Mouse (Mus musculus) left cerebral cortex, adult 11 months (tissue): ENCODE results near the gene Pard3b.
"Not testable (repeated sequence)": the region's sequence is repeated elsewhere in the genome, so short reads cannot be mapped to it uniquely, and the experiment has no call there.

Source experiments
- DNase-seq: peaks from one replicate; pipeline ENCODE4 v3.0.0; 2022; ENCODE audit warnings: low spot score

Gene Pard3b

DNA sequence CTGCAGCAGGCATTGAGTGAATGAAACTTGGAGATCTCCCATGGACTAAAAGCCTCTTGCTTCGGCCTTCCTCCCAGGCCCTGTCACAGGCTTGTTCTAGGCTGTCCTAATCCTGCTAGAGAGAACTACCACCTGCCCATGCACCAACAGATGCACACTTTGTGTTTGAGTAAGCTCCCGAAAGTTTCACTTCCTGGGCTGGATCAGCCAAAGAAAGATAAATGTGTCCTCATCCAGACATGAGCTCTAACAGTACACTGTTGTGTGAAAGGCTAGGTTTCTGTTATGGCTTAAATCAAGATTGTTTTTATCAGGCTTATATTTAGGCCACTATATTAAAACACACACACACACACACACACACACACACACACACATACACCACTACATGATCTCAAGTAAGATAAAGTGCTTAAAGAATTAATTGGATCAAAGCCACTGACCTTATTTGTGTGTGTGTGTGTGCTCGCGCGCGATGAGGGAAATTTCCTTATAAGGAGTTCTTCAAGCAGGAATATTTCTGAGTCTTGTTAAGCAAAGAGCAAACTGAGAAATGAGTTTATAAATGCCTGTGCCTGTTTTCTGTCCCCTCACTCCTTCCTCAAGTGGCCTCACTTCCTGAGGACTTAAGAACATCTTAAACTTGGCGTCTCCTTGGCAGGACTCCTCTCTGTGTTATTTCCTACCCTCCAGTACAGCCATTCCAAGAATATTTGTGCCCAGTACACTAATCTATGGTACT, 940.6 kb downstream of the Pard3b start:
- no peak for DNase-seq

DNA sequence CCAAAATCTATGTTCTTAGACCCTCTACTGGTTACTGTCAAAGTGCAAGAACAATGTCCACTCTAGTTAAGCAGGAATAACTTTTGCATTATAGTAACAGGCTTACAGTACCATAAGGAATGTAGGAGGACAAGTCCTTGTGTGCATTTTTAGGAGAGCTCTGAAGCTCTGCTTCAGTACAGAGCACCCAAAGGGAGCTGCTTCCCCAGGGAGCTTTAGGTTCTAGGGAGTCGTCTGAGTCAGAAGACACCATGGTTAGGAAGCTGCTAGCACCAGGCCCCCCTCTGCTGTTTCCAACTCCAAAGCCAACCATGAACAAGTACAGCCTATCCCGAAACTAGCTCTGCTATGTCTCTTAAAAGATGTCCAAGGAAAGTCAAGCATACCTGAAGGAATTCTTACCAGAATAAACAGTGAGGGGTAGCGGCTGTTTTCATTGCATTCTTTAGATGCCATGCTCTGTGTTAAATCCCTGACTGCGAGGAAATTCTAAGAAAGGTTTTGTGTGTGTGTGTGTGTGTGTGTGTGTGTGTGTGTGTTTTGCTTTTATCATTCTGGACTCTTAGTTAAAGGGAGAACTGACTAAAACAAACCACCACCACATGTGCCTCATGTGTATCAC, 941.8 kb downstream of the Pard3b start:
- DNase-seq = no peak

DNA sequence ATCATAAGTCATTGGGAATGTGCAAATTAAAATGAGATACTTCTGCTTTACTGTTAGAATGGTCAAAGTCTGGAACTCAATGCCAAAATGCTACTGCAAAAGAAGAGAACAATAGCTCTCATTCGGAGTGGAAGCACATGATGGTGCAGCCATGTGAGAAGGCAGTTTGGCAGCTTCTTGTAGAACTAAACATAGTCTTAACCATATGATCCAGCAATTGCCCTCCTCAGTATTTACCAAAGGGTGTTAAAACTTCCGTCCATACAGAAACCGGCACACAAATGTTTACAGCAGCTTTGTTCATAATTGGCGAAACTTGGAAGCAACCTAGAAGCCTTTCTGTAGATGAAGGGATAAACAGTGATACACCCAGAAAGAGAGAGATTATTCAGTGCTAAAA, 943.9 kb downstream of the Pard3b start:
- DNase-seq = no peak

DNA sequence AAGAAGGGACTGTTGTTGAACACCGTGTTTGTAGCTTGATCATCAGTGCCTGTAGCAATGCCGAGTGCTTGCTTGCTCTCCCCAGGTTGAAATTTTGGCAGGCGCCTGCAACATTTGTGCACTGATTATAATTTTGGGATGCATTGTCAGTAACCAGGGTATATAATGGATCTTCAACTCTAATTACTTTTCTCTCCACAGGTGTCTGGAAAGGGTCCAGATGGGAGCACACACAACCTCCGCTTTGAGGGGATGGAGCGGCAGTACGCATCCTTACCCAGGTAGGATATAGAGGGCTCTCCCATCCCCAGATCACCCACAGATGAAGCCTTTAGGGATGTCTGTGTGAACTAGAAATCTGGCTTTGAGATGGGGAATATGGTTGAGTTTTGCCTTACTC, 948.9 kb downstream of the Pard3b start:
- no peak for DNase-seq

DNA sequence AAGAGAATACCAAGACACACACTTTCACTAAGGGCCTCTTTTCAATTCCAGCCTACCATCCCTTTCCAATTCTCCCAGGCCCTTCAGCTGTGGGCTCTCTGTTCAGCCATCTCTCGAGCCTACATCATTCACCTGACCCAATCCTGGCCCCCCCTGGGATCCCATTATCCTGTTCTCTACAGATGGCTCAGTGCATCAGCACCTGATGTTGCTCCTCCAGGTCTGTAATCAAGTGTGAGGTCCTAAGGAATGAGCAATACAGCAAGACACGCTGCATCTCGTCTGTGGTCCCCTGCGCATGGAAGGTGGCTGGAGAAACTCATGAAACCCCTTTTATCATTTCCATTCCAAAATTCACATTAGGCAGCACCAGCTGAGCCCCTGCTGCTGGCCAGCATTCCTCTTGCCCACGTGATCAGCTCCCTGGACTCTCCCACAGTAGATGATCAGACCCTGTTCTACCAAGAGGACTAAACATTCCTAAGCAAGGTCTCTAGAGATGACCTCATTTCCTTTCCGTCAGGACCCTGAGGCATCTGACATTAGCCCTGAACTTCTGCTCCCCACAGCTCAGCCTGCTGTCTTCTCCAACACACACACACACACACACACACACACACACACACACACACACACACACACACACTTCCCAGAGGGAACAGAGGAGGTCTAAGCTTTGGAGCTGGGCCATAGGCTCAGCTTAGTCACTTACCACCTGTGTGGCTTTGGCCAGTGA, 952.8 kb downstream of the Pard3b start:
- no peak for DNase-seq

DNA sequence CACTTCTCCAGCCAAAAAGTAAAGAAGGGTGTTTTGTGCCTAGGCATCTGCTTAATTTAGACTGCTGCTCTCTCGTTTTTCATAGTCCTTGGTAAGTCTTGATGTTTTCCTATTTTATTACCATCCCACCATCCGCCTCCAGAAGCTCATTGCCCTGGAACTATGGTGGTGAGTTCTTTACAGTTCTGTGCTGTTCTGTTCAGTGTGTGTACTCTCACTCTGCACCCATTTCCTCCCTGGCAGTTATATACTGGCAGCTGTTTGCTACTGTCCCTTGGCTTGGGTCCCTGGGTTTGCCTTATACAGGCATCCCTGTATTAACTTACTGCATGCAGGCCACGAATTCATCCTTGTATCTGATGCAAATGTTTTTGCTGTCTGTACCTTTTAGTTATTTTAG, 956.8 kb downstream of the Pard3b start:
- DNase-seq = no peak

DNA sequence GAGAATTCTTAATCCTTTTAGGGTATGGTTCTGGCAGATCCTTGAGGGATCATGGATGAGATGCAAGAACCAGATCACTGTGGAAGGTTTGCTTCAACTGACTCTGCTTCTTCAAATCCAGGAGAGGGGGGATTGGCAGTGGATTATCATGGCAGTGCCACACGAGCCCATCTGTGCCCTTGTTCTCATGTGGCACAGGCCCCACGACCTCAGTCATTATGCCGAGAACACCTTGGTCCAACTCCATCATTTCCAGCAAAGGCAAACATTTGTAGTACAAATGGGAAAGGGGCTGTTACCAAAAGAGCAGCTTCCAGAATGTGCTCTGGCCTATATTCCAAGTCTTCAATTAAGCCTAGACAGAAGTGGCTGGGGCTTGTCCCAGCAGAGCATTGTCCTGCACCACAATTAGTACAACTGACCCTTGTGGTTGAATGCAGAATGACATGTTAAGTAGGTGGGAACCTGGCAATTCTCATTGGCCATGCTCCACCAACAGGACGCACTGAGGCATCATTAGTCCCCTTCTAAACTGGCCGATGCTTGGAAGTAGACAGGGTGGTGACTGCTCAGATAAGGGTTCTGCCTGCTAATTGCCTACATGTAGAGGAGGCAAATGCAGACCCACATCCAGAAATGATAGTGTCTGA, 959.3 kb downstream of the Pard3b start:
- DNase-seq = no peak

DNA sequence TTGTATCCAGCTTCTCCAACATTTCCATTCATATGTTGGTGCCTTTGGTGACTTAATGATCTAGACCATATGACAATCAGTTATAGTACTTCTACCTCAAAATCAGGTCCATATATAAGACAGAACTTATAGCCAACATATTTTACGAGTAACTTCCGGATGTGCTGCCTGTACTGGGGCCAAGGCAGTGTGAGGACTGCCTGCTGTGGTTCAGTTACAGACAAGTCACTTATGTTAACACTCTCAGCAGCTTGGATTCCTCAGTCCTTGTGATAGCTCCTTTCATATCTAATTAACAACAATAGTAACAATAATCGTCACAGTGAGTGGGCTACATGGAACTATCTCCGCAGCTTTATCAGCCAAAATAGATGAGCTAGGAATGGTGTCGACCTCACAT, 959.9 kb downstream of the Pard3b start:
- no peak for DNase-seq

DNA sequence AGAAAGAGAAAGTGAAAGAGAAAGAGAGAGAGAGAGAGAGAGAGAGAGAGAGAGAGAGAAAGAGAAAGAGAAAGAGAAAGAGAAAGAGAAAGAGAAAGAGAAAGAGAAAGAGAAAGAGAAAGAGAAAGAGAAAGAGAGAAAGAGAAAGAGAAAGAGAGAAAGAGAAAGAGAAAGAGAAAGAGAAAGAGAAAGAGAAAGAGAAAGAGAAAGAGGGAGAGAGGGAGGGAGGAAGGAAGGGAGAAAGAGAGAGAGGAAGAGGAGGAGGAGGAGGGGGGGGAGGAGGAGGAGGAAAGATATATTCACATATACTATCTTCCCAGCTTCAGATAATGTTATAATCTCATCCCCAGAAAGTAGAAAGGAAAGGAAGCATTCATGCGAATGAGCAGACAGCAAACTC, 966.0 kb downstream of the Pard3b start:
- DNase-seq = not testable (repeated sequence)

DNA sequence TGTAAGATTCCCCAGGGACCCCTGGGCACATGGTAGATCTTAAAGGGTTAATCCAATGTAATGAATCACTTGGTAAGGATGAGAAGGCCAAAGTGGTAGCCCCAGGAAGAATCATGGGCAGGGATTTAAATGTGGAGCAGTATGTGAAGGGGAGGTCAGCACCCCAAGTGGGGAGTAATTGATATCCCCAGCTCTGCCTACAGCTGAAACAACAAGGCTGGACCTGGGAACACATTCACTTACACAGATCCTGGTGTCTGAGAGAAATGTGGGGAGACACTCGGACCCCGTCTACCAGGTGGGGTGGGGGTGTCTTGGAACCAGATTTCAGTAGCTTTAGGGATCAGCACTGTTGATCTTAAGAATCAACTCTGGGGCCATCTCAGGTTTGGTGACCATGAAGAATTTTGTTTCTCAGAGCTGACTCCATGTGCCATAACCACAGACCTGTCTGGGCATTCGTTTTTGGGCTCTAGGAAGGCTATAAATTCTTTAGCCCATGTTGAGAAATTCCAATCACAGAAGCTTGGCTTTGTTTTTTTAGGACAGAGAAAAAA, 979.6 kb downstream of the Pard3b start:
- DNase-seq = no peak

DNA sequence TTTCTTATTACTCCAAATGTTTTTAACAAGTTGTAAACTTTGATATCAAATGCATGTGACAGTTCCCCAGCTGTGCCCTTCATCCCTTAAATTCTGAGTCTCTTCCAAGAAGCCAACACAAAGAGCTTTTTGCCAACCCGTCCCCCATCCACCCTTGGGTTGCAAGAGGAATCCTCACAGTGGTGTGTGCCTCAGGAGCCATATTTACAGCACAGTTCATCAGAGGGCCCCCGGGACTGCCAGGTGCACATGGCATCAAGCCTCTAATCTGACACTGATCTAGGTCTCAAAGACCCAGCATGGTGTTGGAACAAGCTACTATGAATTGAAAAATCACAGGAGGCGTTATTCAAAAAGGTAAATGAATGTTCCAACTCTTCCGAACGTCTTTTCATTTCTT, 980.8 kb downstream of the Pard3b start:
- DNase-seq = no peak

DNA sequence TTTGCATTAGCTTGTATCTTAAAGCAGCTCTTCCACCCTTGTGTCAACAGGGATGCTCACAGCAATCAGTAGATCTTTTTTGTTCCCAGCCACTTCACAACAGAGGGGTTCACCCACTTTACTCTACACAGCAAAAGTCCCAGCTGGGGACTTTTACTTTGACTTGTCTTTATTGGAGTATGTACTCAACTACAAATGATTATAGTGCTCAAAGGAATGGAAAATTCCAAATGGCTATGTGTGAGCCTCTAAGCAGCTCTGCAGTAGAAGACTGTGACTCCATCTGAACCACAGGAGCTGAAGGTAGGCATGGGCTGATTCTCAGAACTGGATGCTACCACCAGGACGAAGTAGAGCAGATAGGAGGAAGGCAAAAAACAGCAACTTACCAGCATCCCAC, 983.8 kb downstream of the Pard3b start:
- no peak for DNase-seq

DNA sequence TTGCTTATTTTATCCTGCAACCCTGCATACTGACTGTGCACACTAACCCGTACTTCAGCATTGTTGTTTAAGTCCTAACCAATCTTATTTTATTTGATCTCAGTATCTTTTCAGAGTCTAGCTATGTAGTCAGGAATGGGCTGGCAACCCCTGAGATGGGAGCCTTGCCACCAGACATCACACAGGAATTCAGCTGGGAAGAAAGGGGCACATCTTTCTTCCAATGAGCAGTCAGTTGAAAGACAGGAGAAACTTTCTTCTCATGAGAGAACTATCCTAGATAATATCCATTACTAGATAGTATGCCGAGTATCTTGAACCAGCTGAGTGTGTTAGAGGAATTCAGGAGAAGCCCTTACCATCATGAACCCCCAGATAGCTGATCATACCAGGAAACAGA, 985.5 kb downstream of the Pard3b start:
- DNase-seq = no peak

DNA sequence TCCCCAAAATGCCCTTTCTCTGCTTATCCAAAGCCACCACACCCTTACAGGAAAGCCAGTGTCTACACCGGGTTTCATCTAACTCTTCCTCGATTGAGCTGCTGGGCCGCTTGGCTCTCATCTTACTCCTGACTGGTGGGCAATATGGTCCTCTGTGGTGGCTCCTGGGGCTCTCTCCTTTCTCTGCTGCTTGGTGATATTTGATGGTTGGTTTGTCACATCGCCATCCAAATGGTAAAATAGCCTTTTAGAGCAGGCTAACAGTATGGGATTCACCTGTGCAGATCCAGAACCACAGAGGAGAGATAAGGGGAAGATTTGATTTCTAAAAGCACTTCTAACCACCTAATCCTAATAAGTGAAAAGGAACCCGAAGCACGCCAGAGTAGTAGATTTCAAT, 986.2 kb downstream of the Pard3b start:
- DNase-seq = no peak

DNA sequence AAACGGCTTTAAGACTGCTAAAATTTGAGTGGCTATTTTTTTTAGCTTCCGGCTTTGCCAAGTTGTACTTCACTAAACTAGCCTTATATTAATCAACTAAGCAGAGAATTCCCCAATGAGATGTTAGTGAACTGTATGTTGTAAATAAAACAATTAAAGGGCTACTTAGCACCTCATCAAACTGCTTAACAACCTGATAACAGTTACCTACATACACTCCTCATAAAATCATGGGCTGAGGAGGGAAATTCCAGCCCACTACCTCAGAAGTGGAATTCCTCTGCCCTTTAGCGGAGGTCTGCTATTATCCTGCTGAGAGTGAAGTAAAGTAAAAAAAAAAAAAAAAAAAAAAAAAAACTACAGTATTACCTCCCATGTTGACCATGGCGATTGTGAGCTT, 986.7 kb downstream of the Pard3b start:
- DNase-seq = no peak

DNA sequence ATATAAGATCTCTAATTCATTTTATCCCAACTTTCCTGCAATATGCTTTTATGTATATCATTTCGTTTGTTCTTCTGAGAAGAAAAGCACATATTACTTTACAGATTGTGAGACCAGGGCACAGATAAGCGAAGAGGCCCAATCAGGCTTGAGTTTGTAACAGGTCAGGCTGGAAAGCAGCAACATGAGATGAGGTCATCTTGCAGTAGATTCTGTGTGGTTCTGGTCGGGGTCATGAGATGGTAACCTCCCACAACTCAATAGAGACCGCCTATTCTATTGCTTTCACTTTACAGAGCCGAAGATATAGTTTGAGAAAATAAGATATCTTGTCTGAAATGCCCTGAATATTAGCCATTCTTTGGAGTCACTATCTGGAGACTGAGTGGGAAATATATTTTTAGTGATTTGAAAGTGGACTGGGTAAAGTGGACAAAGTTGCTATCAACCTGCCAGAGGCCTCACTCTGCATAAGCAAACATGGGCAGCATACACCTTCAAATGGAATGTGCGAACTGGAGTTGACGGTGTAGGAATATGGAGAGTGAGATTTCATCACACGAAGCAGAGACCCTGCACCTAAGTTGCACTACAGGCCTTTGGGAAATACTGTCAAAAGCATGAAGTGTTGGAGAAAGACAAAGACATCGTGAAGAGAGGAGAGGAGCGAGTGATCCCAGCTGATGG, 987.3 kb downstream of the Pard3b start:
- DNase-seq = no peak

DNA sequence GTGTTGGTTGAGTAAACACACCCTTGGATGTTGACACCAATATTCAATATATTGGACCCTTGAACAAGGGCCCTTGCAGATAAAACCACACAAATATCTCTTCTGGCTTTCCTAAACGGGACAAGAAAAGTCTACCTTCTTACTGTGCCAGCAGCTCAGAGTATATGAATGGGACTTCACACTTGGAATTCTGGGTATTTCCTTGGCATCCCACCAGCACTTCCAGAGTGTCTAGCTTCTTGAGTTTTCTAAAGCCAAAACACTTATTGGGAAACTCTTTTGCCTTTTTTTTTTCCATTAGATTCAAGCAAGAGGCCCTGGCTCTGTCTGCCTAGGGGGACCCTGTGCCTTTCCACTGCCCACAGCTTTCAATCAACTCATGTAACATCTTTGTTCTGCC, 991.3 kb downstream of the Pard3b start:
- DNase-seq = no peak

DNA sequence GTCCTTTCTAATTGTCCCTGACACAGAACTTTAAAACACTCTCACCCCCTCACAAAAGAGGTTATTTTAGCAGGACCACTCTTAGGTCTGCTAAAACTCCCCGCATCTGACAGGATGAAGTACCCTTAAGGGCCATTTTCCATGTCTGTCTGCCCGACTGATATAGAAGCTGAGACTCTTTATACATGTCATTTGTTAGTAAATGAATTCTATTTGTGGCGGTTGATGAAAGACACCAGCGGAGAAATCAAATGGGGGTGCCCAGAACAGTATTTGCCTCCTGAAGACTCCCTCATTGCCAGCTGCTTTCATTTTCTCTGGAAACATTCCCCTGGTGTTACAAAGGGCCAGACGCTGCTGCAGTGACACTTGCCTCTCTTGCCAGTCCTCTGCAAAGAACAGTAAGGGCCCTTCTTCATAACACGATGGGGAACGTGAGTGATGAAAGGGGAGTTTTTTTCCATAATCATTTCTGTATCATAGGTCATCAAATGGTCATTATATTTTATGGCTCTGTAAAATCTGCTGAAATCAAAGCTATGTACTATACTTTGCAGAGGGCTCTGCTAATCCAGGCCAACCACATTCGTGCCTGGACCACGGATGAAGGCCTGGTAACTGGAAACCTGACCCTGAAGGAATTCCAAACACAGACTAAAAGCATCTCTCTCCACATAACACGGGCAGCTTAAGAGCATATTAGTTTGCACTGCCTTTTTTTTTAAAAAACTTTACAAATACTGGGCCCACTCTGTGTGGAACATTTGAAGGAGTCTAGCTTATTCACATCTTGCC, 993.1 kb downstream of the Pard3b start:
- no peak for DNase-seq

DNA sequence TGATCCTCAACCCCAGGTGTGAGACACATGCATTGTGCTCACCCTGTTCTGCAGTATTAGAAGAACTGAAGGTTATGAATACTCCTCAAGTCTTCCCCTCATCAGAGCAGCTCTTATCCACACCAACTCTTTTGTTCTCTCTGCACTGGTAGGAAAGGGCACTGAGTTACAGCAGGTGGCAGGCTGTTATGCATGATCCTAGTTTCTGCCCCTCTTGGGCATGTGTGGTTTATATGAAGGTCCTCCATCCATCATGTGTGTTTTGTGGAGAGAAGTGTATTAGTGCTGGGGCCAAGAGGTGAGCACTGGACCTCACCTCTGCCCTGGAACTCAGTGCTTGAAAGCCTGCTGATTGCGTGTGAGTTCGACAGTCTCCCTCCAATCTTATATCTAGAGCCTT, 994.3 kb downstream of the Pard3b start:
- no peak for DNase-seq

DNA sequence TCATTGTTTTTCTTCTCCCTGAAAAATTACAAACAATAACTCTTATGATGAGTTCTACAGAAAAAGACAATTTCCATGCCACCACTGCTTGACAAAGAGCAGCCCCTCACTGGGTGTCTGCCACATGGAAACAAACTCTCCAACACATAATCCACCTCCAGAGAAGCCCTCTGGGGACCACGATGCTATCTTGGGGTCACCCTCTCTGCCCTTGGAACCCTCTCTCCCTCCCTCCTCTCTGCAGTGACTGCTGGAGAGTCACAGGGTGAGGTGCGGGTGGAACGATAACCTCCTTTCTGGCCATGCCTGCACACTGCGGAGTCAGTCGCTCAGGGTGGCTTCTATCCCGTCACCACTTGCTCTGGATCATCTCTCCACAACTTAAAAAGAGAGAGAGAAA, 996.6 kb downstream of the Pard3b start:
- no peak for DNase-seq
